Mouse (Mus musculus) embryonic stem cell, embryonic (primary cell): Measurements from ENCODE around the gene Pold3.
"Not testable (repeated sequence)": the region's sequence is repeated elsewhere in the genome, so short reads cannot be mapped to it uniquely, and the experiment has no call there.

Source experiments
- CTCF ChIA-PET, 4 experiments: fragments of 300-600 bp in 2 of 4; fragments of 350-600 bp in 2 of 4; sonication (Branson Sonifier 250); formaldehyde crosslinking; loops; one replicate each; lab custom pipeline; 2022; ENCODE audit warnings: inconsistent platforms in 2 of 4; lab: Charles Lee
- POLR2A ChIA-PET, 4 experiments: fragments of 300-600 bp in 2 of 4; fragments of 350-600 bp in 2 of 4; sonication (Branson Sonifier 250); formaldehyde crosslinking; loops; one replicate each; lab custom pipeline; 2022; ENCODE audit warnings: antibody characterized with exemption in 4 of 4, inconsistent platforms in 1 of 4; lab: Charles Lee

The Pold3 gene

DNA sequence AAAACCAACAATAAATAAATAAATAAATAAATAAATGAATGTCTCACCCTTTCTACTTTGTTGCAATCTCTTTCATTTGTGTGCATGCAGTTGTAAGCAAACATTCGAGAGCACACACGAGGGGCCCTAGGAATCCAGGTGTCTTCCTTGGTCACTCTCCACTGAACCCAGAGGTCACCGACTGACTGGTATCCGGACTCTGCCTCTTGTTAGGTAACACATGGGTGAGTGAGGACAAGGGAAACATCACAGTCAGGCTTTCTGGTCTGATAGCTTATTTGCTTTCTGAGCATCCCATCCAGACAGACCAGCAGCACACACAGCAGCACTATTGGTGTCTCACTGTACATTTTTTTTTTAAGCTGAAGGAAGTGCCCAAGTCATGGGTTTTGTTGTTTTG, 44.3 kb downstream of the Pold3 start:
- CTCF ChIA-PET = interaction anchor here in 1 of 4 experiments (0.9 to 1.0 kb wide), 2 partner anchors 89 to 631 kb away, joined by 3 read pairs; no protein-coding TSS in a partner anchor
- POLR2A ChIA-PET = interaction anchor here in 1 of 4 experiments (0.6 kb wide), 1 partner anchor 891 kb away, joined by 3 read pairs; no protein-coding TSS in a partner anchor

DNA sequence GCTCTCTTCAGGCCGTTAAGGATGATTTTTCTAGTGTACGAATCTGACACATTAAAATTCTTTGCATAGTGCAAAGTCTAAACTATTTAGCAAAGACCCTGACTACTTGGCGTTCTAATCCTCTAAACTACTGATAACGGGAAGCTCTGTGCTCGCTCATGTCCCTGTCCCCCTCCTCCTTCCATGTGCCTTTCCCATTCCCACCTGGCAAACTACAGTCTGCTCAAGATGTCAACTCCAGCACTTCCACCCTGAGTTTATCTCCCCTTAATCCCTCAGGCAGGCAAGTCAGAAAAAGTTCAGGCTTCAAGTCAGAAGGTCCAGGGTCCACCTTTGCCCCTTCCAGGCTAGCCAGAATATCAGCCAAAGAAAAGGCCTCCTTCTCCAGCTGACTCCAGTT, 45.1 kb downstream of the Pold3 start:
- ChIA-PET POLR2A (interaction anchor here in 2 of 4 experiments (0.6 to 1.3 kb wide), 2 partner anchors 8 to 891 kb away, joined by 3 read pairs; no protein-coding TSS in a partner anchor), CTCF (interaction anchor here in 1 of 4 experiments (0.9 kb wide), 1 partner anchor 631 kb away, joined by 3 read pairs; no protein-coding TSS in a partner anchor)

DNA sequence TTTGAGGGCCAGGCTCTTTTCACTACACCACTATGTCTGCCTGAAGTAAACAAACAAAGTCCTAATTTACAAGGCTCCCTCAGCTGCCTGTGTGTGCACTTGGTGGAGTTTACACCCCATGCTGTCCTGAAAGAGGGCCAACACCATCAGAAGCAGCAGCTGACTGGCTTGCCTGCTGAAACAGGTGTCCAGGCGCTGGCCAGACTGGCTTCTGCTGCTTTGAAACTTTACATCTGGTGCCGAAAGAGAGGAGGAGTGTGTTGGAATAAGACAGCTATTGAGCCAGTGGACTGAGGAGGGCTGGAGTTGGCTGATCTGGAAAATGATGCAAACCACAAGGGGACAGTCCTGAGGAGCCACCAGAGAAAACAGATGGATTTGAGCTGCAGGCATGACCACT, 47.4 kb downstream of the Pold3 start:
- POLR2A ChIA-PET = interaction anchor here in 1 of 4 experiments (0.7 to 1.0 kb wide), 2 partner anchors 11 kb away, joined by 4 to 6 read pairs; no protein-coding TSS in a partner anchor

DNA sequence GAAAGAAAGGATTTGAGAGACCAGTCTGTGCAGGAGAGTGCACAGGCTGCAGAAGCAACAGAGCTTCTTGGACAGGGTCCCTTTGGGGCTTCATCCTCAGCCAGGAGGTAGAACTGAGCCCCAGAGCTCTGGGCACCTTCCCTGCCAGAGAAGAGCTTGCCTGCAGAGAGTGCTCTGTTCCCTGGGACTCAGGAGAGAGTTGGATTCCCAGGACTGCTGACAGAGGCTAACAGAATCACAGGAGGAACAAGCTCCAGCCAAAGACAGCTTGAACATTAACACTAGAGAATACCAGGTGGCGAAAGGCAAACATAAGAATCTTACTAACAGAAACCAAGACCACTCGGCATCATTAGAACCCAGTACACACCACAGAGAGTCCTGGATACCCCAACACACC, 68.4 kb downstream of the Pold3 start:
- CTCF ChIA-PET = interaction anchor here in 2 of 4 experiments (1.0 to 1.2 kb wide), 2 partner anchors 12 to 43 kb away, joined by 3 to 5 read pairs; no protein-coding TSS in a partner anchor
- POLR2A ChIA-PET = not testable (repeated sequence)

More for the DNA sequence above, 47.4 kb downstream of the Pold3 start:
- CTCF ChIA-PET = interaction anchor here in 1 of 4 experiments (0.6 kb wide), 1 partner anchor 231 kb away, joined by 3 read pairs; no protein-coding TSS in a partner anchor

DNA sequence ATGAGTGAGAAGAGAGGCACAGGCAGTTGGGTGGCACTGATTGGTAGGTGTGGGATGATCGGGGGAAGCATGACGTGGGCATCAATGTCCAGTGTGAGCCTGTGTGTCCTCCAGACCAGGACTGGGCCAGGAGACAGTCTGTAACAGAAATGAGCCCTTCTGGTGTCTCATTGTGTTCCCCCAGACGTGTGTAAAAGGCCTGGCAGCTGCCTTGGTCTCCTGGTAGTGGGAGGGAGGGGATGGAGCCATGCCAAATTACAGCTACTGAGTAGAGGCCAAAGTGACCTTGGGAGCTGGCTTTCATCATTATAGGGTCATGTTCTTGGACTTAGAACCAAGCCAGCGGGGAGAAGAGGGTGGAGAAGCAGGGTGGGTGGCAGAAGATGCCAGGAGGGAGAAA, 69.5 kb downstream of the Pold3 start:
- CTCF ChIA-PET = interaction anchor here (0.5 to 1.2 kb wide), 4 partner anchors 11 to 1236 kb away, joined by 3 to 12 read pairs (median 4); no protein-coding TSS in a partner anchor
- POLR2A ChIA-PET = interaction anchor here in 1 of 4 experiments (1.6 kb wide), 1 partner anchor 36 kb away, joined by 3 read pairs; no protein-coding TSS in a partner anchor

DNA sequence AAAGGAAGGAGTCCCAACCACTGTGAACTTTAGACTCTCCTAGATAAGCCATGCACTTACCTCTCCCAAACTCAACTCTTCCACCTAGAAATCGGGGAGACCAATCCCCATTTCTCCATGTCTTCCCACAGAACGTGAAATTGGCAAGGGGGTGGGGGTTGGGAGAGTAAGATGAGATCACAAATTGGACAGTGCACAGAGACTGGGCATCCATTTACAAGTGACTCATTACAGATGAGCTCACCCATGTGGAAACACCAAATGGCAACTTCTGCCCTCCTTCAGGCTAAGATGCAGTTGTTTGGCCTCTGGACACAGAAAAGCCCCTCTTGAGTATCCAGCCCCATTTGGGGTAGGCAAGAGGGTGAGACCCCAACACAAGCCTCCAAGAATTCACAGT, 74.9 kb downstream of the Pold3 start:
- POLR2A ChIA-PET = interaction anchor here in 1 of 4 experiments (1.5 kb wide), 1 partner anchor 66 kb away, joined by 5 read pairs; the partner anchor contains the start of gene Rnf169

DNA sequence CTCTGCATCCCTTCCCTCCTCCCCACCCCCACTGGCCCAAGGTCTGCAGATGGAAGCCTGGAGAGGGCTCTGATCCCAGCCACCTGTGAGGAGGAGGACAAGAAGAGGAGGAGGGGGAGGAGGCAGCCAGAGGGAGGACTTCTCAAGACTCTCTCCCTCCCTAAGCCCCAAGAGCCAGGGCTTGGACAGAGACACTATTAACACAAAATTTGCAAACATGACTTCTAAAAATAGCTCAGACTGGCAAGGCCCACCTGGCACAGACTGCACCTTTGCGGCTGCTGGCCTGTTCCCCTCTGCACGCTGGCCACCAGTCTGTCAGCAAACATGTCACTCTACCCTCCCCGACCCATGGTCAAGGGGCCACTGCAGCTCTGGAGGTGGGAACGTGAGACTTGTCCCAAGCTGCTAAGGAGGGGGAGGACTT, 77.7 kb downstream of the Pold3 start:
- CTCF ChIA-PET = interaction anchor here in 2 of 4 experiments (0.6 to 1.9 kb wide), 3 partner anchors 14 to 814 kb away, joined by 3 to 6 read pairs (median 4); no protein-coding TSS in a partner anchor
- POLR2A ChIA-PET = no interaction called here

More for the DNA sequence above, 74.9 kb downstream of the Pold3 start:
- CTCF ChIA-PET = interaction anchor here in 1 of 4 experiments (1.5 kb wide), 1 partner anchor 17 kb away, joined by 6 read pairs; no protein-coding TSS in a partner anchor

DNA sequence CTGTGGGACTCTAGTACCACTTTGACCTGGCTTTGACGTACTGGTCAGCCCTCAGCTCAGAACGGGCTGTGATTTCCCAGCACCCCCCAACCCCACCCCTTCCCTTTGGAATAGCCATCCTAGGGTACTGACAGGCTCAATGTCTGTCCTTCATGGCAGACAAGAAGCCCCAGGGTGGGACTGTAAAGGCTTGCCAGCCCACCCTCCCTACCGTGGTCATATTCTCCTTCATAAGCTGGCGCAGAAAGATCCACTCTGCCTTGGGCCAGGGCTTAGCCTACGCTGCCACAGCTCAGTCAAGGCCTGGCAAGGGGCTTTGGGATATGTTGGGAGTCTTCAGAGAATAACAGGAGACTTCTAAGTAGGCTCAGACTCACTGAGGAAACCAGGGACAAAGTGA, 78.3 kb downstream of the Pold3 start:
- POLR2A ChIA-PET = interaction anchor here in 1 of 4 experiments (1.5 to 1.6 kb wide), 2 partner anchors 19 to 62 kb away, joined by 3 to 7 read pairs; no protein-coding TSS in a partner anchor
- CTCF ChIA-PET = interaction anchor here in 3 of 4 experiments (0.6 to 1.9 kb wide), 6 partner anchors 14 to 814 kb away, joined by 3 to 11 read pairs (median 4); no protein-coding TSS in a partner anchor

DNA sequence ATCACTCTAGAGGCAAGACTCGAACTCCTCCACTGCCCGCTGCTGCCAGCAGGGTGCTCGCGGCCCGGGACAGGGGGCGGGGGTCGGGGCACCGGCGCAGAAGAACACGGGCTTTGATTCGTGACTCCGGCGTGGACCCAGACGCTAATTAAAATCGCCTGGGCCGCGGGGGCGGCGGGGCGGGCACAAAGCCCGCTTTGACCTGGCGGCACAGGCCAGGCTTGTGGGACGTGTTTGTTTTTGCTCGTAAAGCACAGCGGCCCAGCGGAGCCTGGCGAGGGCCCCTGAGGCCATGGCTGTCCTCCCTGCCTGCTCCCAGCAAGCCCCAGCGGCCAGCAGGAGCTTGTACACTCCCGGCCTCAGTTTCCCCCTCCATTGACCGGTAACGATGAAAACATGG, 79.2 kb downstream of the Pold3 start:
- ChIA-PET POLR2A (interaction anchor here in 2 of 4 experiments (1.1 to 1.6 kb wide), 3 partner anchors 13 to 61 kb away, joined by 3 to 7 read pairs (median 3); no protein-coding TSS in a partner anchor), CTCF (interaction anchor here in 3 of 4 experiments (0.6 to 1.9 kb wide), 5 partner anchors 13 to 90 kb away, joined by 3 to 11 read pairs (median 3); no protein-coding TSS in a partner anchor)

DNA sequence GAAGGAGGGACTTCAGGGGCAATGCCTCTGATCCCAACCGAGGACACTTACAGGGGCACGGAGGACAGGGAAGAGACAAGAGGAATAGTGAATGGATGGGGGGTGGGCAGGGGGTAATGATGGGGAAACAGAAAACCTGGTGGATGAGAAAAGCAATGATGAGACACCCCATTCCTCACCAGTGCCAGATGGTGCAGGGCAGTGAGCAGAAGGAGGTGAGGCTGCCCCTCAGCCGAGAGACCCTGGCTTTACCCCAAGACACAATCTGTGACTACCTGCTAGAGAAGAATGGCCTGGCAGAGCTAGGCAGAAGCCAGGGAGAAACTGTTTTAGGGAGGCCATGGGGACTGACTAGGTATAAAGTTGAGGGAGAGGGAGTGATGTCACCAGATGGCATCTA, 84.9 kb downstream of the Pold3 start:
- ChIA-PET CTCF (no interaction called here), POLR2A (no interaction called here)

DNA sequence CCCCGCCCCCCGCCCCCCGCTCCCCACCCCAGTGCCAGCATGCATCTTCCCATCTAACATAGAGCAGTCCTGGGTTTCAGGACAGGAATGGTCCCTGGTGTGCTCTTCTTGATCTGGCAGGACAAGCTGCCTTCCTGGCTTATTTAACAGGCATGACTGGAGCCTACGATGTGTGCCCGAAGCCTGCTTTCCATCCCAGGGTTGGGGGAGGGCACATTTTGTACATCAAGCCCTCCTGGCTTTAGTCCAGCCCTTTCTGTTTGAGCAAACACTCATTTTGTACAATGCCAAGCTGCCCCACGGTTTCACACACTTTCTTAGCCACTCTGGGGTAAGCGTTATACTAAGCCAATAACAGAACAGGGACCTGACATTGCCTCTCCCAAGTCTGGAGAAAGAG, 85.3 kb downstream of the Pold3 start:
- CTCF ChIA-PET = no interaction called here
- POLR2A ChIA-PET = no interaction called here

DNA sequence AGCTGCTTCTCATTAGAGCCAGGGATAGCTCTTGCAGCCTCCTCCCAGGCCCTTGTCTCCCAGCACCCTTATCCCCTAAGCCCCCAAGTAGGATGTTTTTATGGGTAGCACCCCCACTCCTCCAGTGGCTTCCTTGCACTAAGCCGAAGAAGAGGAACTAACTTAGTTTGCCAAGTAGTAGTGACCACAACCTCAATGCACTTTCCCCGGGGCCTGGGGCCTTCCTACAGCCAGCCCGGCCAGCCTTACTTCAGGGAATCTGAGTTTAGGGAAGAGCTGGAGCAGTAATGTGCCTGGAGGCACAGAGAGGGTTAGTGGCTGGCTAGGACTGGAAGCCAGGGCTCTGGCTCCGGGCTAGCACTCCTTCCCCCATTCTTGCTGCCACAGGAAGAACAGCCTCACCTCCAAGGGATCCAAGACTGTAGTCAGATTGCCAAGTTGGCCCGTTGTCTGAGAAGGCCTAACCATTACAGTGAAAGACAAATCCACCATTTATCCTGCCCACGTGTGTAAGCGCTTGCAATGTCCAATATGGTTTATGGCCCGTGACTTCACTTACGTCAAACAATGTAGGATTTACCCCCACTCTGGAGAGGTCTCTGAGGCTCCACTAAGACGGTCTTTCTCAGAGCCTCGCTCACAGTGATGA, 86.4 kb downstream of the Pold3 start:
- ChIA-PET POLR2A (no interaction called here), CTCF (no interaction called here)

DNA sequence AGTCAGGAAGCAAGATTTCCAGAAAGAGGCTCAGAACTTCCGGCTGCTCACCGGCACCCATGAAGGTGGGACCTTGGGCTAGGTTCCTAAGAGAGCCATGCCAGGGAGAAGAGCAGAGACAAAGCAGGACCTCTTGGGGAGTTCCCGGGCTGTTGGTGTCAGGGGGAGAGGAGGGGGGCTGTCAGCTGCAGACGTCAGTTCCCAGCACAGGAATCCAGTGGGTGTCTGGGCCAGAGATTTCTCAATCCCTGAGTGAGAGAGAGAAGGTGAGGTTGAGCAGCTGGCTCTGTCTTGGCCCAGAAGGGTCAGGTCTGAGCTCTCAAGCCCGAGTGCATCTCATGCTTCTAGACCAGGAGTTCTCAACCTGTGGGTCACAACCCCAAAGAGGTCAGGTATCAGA, 87.7 kb downstream of the Pold3 start:
- POLR2A ChIA-PET = no interaction called here
- CTCF ChIA-PET = interaction anchor here in 1 of 4 experiments (0.6 kb wide), 1 partner anchor 1596 kb away, joined by 3 read pairs; no protein-coding TSS in a partner anchor
